Mouse (Mus musculus) ES-E14 (cell line): Measurements from ENCODE around the gene Cln6. TPM values are rescaled to one million over a fixed set of nuclear protein-coding genes. Genes with fewer than 3 reads are reported as not detected.

Experiments
- DNase-seq: peaks from one replicate; pipeline ENCODE4 v3.0.0-alpha.2; 2013; ENCODE audit warnings: low read depth, low spot score
- H3K27ac ChIP-seq: 2 replicates; pipeline ENCODE4 v1.5.1; 2012; ENCODE audit warnings: low read depth, mild to moderate bottlenecking, low read length, moderate library complexity, mixed read lengths; ENCODE audit not compliant: poor library complexity, insufficient read depth, severe bottlenecking
- H3K36me3 ChIP-seq: 2 replicates; pipeline ENCODE4 v1.6.1; 2012; ENCODE audit warnings: mild to moderate bottlenecking, low read length, moderate library complexity, mixed read lengths; ENCODE audit not compliant: control insufficient read depth, poor library complexity, insufficient read depth, severe bottlenecking
- H3K4me1 ChIP-seq, 2 experiments: fragments of 150-350 bp in 1 of 2; sonication (generic) in 1 of 2; 2 replicates each; pipeline ENCODE4 v1.6.1; 2012; ENCODE audit warnings: low read length in 2 of 2, mild to moderate bottlenecking in 1 of 2, mixed read lengths in 1 of 2; ENCODE audit not compliant: control insufficient read depth in 2 of 2, insufficient read depth in 2 of 2, poor library complexity in 1 of 2
- H3K4me3 ChIP-seq, 2 experiments: fragments of 150-350 bp in 1 of 2; sonication (generic) in 1 of 2; 2 replicates each; pipeline ENCODE4 v1.5.1; 2012; ENCODE audit warnings: low read length in 2 of 2, low read depth in 1 of 2, mild to moderate bottlenecking in 1 of 2, mixed read lengths in 1 of 2; ENCODE audit not compliant: insufficient read depth in 1 of 2, poor library complexity in 1 of 2, severe bottlenecking in 1 of 2
- H3K9ac ChIP-seq: 2 replicates; pipeline ENCODE4 v1.6.1; 2012; ENCODE audit warnings: low read depth, mild to moderate bottlenecking, low read length, mixed read lengths; ENCODE audit not compliant: poor library complexity, insufficient read depth, severe bottlenecking
- H3K9me3 ChIP-seq: fragments of 150-350 bp; sonication (generic); 2 replicates; pipeline ENCODE4 v1.6.1; 2012; ENCODE audit warnings: low read depth, mild to moderate bottlenecking, low read length; ENCODE audit not compliant: control insufficient read depth, insufficient read depth
- CHD2 ChIP-seq: IDR thresholded peaks from 2 replicates; pipeline ENCODE4 v1.6.1; 2014; ENCODE audit warnings: mild to moderate bottlenecking, low read depth, low read length, inconsistent platforms
- HCFC1 ChIP-seq: IDR thresholded peaks from 2 replicates; pipeline ENCODE4 v1.6.1; 2012; ENCODE audit warnings: low read length, inconsistent platforms, borderline replicate concordance; ENCODE audit not compliant: insufficient read depth
- MAFK ChIP-seq: IDR thresholded peaks from 2 replicates; pipeline ENCODE4 v1.6.1; 2014; ENCODE audit warnings: mild to moderate bottlenecking, low read depth, low read length, inconsistent platforms; ENCODE audit not compliant: insufficient read depth
- ZC3H11A ChIP-seq: IDR thresholded peaks from 2 replicates; pipeline ENCODE4 v1.6.1; 2012; ENCODE audit warnings: low read depth, mild to moderate bottlenecking, inconsistent platforms, low read length, borderline replicate concordance
- ZNF384 ChIP-seq: IDR thresholded peaks from 2 replicates; pipeline ENCODE4 v1.6.1; 2012; ENCODE audit warnings: low read depth, low read length, inconsistent platforms
- in situ Hi-C, 2 experiments: fragments of 600-800 bp; cut with MboI; formaldehyde crosslinking; loops; one replicate each; pipeline ENCODE4 v1.15.1; 2025; ENCODE audit warnings: low sequenced_read_pairs in 2 of 2, inconsistent platforms in 1 of 2; ENCODE audit not compliant: unreplicated experiment in 2 of 2
- total RNA-seq: library from RNA; depleted of rRNA; stranded (reverse); fragments of 300-350 nt; gene quantifications from 2 replicates; pipeline ENCODE4 v1.2.3, GENCODE M21; 2012

Cln6 gene
- total RNA-seq, 1 experiment, result 19.4 TPM

- H3K4me3 ChIP-seq, result no peak overlapping the region
- no peaks in the 10 kb centered on the region; the same call in 1 of the 2 replicates for H3K36me3 ChIP-seq
- no peak for DNase-seq
- TF ChIP-seq ZNF384, result no peak
- TF ChIP-seq HCFC1, result no peak
- no peak for TF ChIP-seq MAFK
- TF ChIP-seq CHD2, result no peak
- no peak for TF ChIP-seq ZC3H11A
- no peaks in the 10 kb centered on the region for H3K9me3 ChIP-seq
- H3K4me1 ChIP-seq, result peaks cover 3 to 4% of the 10 kb centered on the region in 2 experiments; a peak in 2 of 4 replicates
- H3K27ac ChIP-seq, result no peak overlapping the region
- no peak overlapping the region for H3K9ac ChIP-seq
- in situ Hi-C loops, result no loop called here
These were observed 4.9 kb downstream of the Cln6 start for GRCm38 (mm10) chr9:62843356-62844024.

- in situ Hi-C loops, result no loop called here
- H3K9me3 ChIP-seq, result no peaks in the 10 kb centered on the region
- peaks cover under 1 to 6% of the 10 kb centered on the region in 2 experiments; a peak in 2 of 4 replicates for H3K4me1 ChIP-seq
- TF ChIP-seq ZNF384, result no peak
- no peak for TF ChIP-seq ZC3H11A
- TF ChIP-seq MAFK, result no peak
- no peak for TF ChIP-seq HCFC1
- no peak for TF ChIP-seq CHD2
- H3K9ac ChIP-seq, result no peak overlapping the region
- H3K4me3 ChIP-seq, result no peak overlapping the region
- DNase-seq, result no peak
- H3K36me3 ChIP-seq, result no peaks in the 10 kb centered on the region; the same call in 1 of the 2 replicates
- no peak overlapping the region for H3K27ac ChIP-seq
These were observed 5.9 kb downstream of the Cln6 start for GRCm38 (mm10) chr9:62844461-62844860.

DNA sequence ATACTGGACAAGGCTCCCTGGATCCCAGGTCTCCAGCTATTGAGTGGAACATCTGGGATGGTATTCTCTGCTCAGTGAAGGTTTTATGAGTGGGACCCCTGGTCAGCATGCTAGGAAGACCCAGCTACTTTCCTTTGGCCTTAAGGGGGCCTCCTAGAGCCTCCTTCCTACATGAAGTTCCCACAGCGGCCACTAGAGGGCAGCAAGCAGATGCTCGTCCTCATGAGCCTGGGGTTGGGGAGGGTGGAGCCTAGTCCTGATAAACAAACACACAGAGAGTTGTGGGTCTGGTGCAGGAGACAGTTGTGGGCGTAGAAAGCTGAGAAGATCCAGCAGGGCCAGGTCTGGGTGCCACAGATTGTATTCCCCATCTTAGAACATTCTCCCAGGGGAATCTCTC, 9.1 kb downstream of the Cln6 start:
- H3K4me3 ChIP-seq, result no peak overlapping the region
- no peak for TF ChIP-seq MAFK
- no peak for TF ChIP-seq CHD2
- peak; percentile 53; the same call in 1 of the 2 replicates for TF ChIP-seq ZC3H11A
- TF ChIP-seq HCFC1, result no peak
- no peak for TF ChIP-seq ZNF384

GRCm38 (mm10) chr9:62848641-62849040, 10.1 kb downstream of the Cln6 start:
- Histone ChIP-seq H3K36me3 (peaks cover 4% of the 10 kb centered on the region; the same call in 1 of the 2 replicates), H3K9me3 (no peaks in the 10 kb centered on the region), H3K9ac (no peak overlapping the region), H3K4me1 (peaks cover 0 to 13% of the 10 kb centered on the region in 2 experiments; a peak in 2 of 4 replicates), H3K4me3 (no peak overlapping the region), H3K27ac (no peak overlapping the region)
- in situ Hi-C loops, result no loop called here
- no peak for DNase-seq
- TF ChIP-seq MAFK, result no peak
- TF ChIP-seq ZNF384, result no peak
- TF ChIP-seq ZC3H11A, result no peak
- no peak for TF ChIP-seq CHD2
- TF ChIP-seq HCFC1, result no peak

More for the DNA sequence above, 9.1 kb downstream of the Cln6 start:
- Histone ChIP-seq H3K4me1 (peaks cover 0 to 13% of the 10 kb centered on the region in 2 experiments; a peak in 2 of 4 replicates), H3K27ac (no peak overlapping the region), H3K36me3 (peaks cover 4% of the 10 kb centered on the region; the same call in 1 of the 2 replicates), H3K9ac (no peak overlapping the region), H3K9me3 (no peaks in the 10 kb centered on the region)
- peak; percentile 92 for DNase-seq
- in situ Hi-C loops, result no loop called here

- Histone ChIP-seq H3K4me3 (no peak overlapping the region), H3K9ac (no peak overlapping the region; the same call in 1 of the 2 replicates), H3K27ac (peak overlapping the region; percentile 55), H3K36me3 (peaks cover 4% of the 10 kb centered on the region; the same call in 1 of the 2 replicates), H3K9me3 (no peaks in the 10 kb centered on the region), H3K4me1 (peaks cover 0 to 13% of the 10 kb centered on the region in 2 experiments; a peak in 2 of 4 replicates)
- TF ChIP-seq HCFC1 (no peak), ZC3H11A (no peak), ZNF384 (no peak), CHD2 (no peak), MAFK (no peak)
- in situ Hi-C loops, result no loop called here
- no peak for DNase-seq
These were observed 13.0 kb downstream of the Cln6 start for GRCm38 (mm10) chr9:62851571-62851970.
